Mouse (Mus musculus): Measurements from ENCODE around the gene Tmem175. TPM values are rescaled to one million over a fixed set of nuclear protein-coding genes. Genes with fewer than 3 reads are reported as not detected.

Gene Tmem175
- total RNA-seq (2023; ENCODE audit: inconsistent age) = 18.8 to 22.2 TPM (median 20.6 TPM) in 4 replicates

GRCm38 (mm10) chr5:108629634-108630483 is at the start of gene Tmem175, which contains the start of gene Gak:
TSS of gene Tmem175 (plus strand) at chr5:108629770.
TSS of gene Gak (minus strand) at chr5:108629755.

GRCm38 (mm10) chr5:108659698-108660631 is 30.4 kb downstream of the Tmem175 start, which contains the start of gene Idua:
TSS of gene Idua (plus strand) at chr5:108660331.

GRCm38 (mm10) chr5:108668977-108669936 is 39.7 kb downstream of the Tmem175 start, which contains the start of gene Dgkq:
TSS of gene Dgkq (minus strand) at chr5:108669672.

GRCm38 (mm10) chr5:108675251-108675816 is 45.8 kb downstream of the Tmem175 start, which contains the start of gene Slc26a1:
TSS of gene Slc26a1 (minus strand) at chr5:108675569.

GRCm38 (mm10) chr5:108692271-108692670 is 62.7 kb downstream of the Tmem175 start, which contains the start of gene Fgfrl1:
TSS of gene Fgfrl1 (plus strand) at chr5:108692382.

Other genes with a start within 250 kb of the Tmem175 start
- not detected in 4 replicates for gene Pde6b, start 241.4 kb upstream of the Tmem175 start, total RNA-seq (2023; ENCODE audit: inconsistent age)
- 62.9 to 80.0 TPM (median 70.9 TPM) in 4 replicates for gene Atp5k, start 195.3 kb upstream of the Tmem175 start, total RNA-seq (2023; ENCODE audit: inconsistent age)
- gene Mfsd7a, start 180.9 kb upstream of the Tmem175 start, total RNA-seq (2023; ENCODE audit: inconsistent age) = not detected in 4 replicates
- 18.4 to 31.3 TPM (median 23.8 TPM) in 4 replicates for gene Pcgf3, start 168.5 kb upstream of the Tmem175 start, total RNA-seq (2023; ENCODE audit: inconsistent age)
- not detected in 4 replicates for gene Cplx1, start 79.7 kb upstream of the Tmem175 start, total RNA-seq (2023; ENCODE audit: inconsistent age)
- 144 to 160 TPM (median 152 TPM) in 4 replicates for gene Gak, start within 50 bp of the Tmem175 start, total RNA-seq (2023; ENCODE audit: inconsistent age)
- 40.2 to 45.7 TPM (median 41.7 TPM) in 4 replicates for gene Idua, start 30.6 kb downstream of the Tmem175 start, total RNA-seq (2023; ENCODE audit: inconsistent age)
- gene Dgkq, start 39.9 kb downstream of the Tmem175 start, total RNA-seq (2023; ENCODE audit: inconsistent age) = 37.3 to 42.3 TPM (median 39.7 TPM) in 4 replicates
- not detected in 4 replicates for gene Slc26a1, start 45.8 kb downstream of the Tmem175 start, total RNA-seq (2023; ENCODE audit: inconsistent age)
- 6.1 to 7.3 TPM (median 6.8 TPM) in 4 replicates for gene Fgfrl1, start 62.6 kb downstream of the Tmem175 start, total RNA-seq (2023; ENCODE audit: inconsistent age)
- not detected in 4 replicates for gene Rnf212, start 145.2 kb downstream of the Tmem175 start, total RNA-seq (2023; ENCODE audit: inconsistent age)
- not detected in 4 replicates for gene Tmed11, start 165.6 kb downstream of the Tmem175 start, total RNA-seq (2023; ENCODE audit: inconsistent age)
- not detected in 4 replicates for gene Vmn2r8, start 179.1 kb downstream of the Tmem175 start, total RNA-seq (2023; ENCODE audit: inconsistent age)
- not detected in 4 replicates for gene Vmn2r9, start 222.8 kb downstream of the Tmem175 start, total RNA-seq (2023; ENCODE audit: inconsistent age)